Mouse (Mus musculus) neural tube, embryonic 11.5 days (tissue): ENCODE data around the gene Pnmal2. TPM values are rescaled to one million over a fixed set of nuclear protein-coding genes. Genes with fewer than 3 reads are reported as not detected.

Experiments
- ATAC-seq: fragments of 200-750 bp; cut with Nextera tagmentation; 2 replicates; pipeline ENCODE4 v1.8.0; 2017; ENCODE audit warnings: moderate number of reproducible peaks, mild to moderate bottlenecking, moderate TSS enrichment, moderate library complexity; ENCODE audit not compliant: insufficient read depth, low FRiP score, low TSS enrichment
- DNase-seq: peaks from one replicate; pipeline ENCODE4 v3.0.0-alpha.2; 2015; ENCODE audit warnings: low spot score
- H3K27ac ChIP-seq: fragments of 300-500 bp; sonication (generic); 2 replicates; pipeline ENCODE4 v1.5.1; 2014; ENCODE audit warnings: low read depth, mild to moderate bottlenecking, low read length
- H3K27me3 ChIP-seq: fragments of 300-500 bp; sonication (generic); 2 replicates; pipeline ENCODE4 v1.6.1; 2014; ENCODE audit warnings: mild to moderate bottlenecking, low read length, mixed read lengths; ENCODE audit not compliant: control insufficient read depth, insufficient read depth
- H3K36me3 ChIP-seq: fragments of 300-500 bp; sonication (generic); 2 replicates; pipeline ENCODE4 v1.6.1; 2014; ENCODE audit warnings: mild to moderate bottlenecking, low read length, moderate library complexity, mixed read lengths; ENCODE audit not compliant: control insufficient read depth, insufficient read depth
- H3K4me1 ChIP-seq: fragments of 300-500 bp; sonication (generic); 2 replicates; pipeline ENCODE4 v1.6.1; 2014; ENCODE audit warnings: low read length, mixed read lengths; ENCODE audit not compliant: control insufficient read depth, insufficient read depth
- H3K4me2 ChIP-seq: fragments of 300-500 bp; sonication (generic); 2 replicates; pipeline ENCODE4 v1.6.1; 2014; ENCODE audit warnings: low read depth, mild to moderate bottlenecking, moderate library complexity
- H3K4me3 ChIP-seq: fragments of 300-500 bp; sonication (generic); 2 replicates; pipeline ENCODE4 v1.5.1; 2014; ENCODE audit warnings: low read depth, low read length
- H3K9ac ChIP-seq: fragments of 300-500 bp; sonication (generic); 2 replicates; pipeline ENCODE4 v1.6.1; 2014; ENCODE audit warnings: mild to moderate bottlenecking, low read length
- H3K9me3 ChIP-seq: fragments of 300-500 bp; sonication (generic); 2 replicates; pipeline ENCODE4 v1.6.1; 2016; ENCODE audit warnings: low read length; ENCODE audit not compliant: control insufficient read depth
- WGBS: fragments of 180-500 bp; shearing (Covaris S2); extraction: QIAGEN DNeasy Blood & Tissue Kit; methylation state at CpG from one replicate; pipeline ENCODE4 v1.1.7; 2014; 5-methylcytosine and 5-hydroxymethylcytosine counted together
- polyA plus RNA-seq: library from polyadenylated mRNA; unstranded; fragments of >200 nt; fragmentation: Nextera tagmentation; extraction: Ambion mirVana; gene quantifications from 2 replicates; pipeline ENCODE4 v1.2.1, GENCODE M21; 2014

The Pnmal2 gene
- polyA plus RNA-seq, 1 experiment from 2014 or later, result 9.4 TPM

- ATAC-seq, result no peak
- WGBS, result 90% methylated on average over 4 of the region's 4 CpGs
These were observed 11.2 kb downstream of the Pnmal2 start for GRCm38 (mm10) chr7:16955712-16956111.

DNA sequence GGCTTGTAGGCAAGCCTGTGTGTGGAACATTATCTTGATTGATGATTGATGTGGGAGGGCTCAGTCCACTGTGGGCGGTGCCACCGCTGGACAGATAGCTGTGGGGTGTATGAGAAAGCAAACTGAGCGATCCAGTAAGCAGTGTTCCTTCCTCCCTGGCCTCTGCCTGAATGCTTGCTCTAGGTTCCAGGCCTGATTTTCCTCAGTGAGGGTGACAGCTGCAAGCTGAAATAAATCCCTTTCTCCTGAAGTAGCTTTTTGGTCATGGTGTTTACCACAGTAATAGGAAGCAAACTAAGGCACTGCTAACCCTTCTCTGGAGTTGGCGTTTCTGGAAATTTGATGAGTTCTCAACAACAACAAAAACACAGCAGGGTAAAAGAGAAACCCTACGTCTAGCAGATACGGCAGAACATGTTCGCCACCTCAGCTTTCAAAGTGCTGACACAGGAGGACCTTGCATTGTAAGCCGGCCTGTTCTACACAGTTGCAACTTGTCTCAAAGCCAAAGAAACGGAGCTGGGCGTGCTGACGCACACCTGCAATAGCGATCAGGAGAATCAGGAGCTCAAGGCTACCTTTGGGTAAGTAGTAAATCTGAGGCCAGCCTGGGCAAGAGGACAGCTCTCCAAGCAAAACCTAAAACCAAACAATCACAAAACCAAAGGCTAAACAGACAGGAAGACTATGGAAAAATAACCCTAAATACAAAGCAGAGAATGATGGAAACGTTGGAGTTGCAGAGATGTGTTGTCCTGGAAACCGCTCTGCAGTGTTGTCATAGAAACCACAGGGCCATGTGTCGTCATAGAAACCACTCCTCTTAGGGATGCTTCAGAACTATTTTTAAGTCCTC is 12.2 kb downstream of the Pnmal2 start:
- Histone ChIP-seq H3K4me1 (0 out of 2 replicates have a peak, but pooled peaks cover 4% of the 10 kb centered on the region), H3K9me3 (no peaks in the 10 kb centered on the region), H3K27ac (peak overlapping the region; percentile 24; the same call in 1 of the 2 replicates), H3K36me3 (no peaks in the 10 kb centered on the region), H3K9ac (no peak overlapping the region), H3K27me3 (no peaks in the 10 kb centered on the region), H3K4me3 (no peak overlapping the region), H3K4me2 (no peak overlapping the region)
- WGBS, result 54% methylated on average over 15 of the region's 15 CpGs
- DNase-seq (peak; percentile 55), ATAC-seq (no peak)

More at GRCm38 (mm10) chr7:16955712-16956111, 11.2 kb downstream of the Pnmal2 start:
- Histone ChIP-seq H3K4me2 (no peak overlapping the region), H3K4me1 (0 out of 2 replicates have a peak, but pooled peaks cover 4% of the 10 kb centered on the region), H3K27ac (no peak overlapping the region), H3K27me3 (no peaks in the 10 kb centered on the region), H3K36me3 (no peaks in the 10 kb centered on the region), H3K4me3 (no peak overlapping the region), H3K9ac (no peak overlapping the region), H3K9me3 (no peaks in the 10 kb centered on the region)
- no peak for DNase-seq

GRCm38 (mm10) chr7:16959539-16960187 is 15.2 kb downstream of the Pnmal2 start, which contains the start of gene Pnmal1:
Gene Pnmal1, plus strand, starts transcription at chr7:16959679.
- peak within 1 kb of the TSS; percentile 89 for H3K27ac ChIP-seq
- 18% methylated on average over 17 of the region's 17 CpGs for WGBS
- DNase-seq, result peak; percentile 94
- no peaks in the 10 kb centered on the region for H3K36me3 ChIP-seq
- no peaks in the 10 kb centered on the region for H3K27me3 ChIP-seq
- H3K4me2 ChIP-seq, result peak within 1 kb of the TSS; percentile 53
- ATAC-seq, result peak; percentile 96
- H3K4me1 ChIP-seq, result 0 out of 2 replicates have a peak, but pooled peaks cover 4% of the 10 kb centered on the region
- no peaks in the 10 kb centered on the region for H3K9me3 ChIP-seq
- H3K9ac ChIP-seq, result peak within 1 kb of the TSS; percentile 31; the same call in 1 of the 2 replicates
- peak within 1 kb of the TSS; percentile 22; the same call in 1 of the 2 replicates for H3K4me3 ChIP-seq

- H3K9ac ChIP-seq, result no peak overlapping the region
- H3K27ac ChIP-seq, result no peak overlapping the region
- 0 out of 2 replicates have a peak, but pooled peaks cover 4% of the 10 kb centered on the region for H3K4me1 ChIP-seq
- WGBS, result 75% methylated on average over 5 of the region's 5 CpGs
- H3K27me3 ChIP-seq, result no peaks in the 10 kb centered on the region
- DNase-seq, result no peak
- ATAC-seq, result no peak
- no peak overlapping the region for H3K4me2 ChIP-seq
- H3K4me3 ChIP-seq, result no peak overlapping the region
- H3K9me3 ChIP-seq, result no peaks in the 10 kb centered on the region
- H3K36me3 ChIP-seq, result no peaks in the 10 kb centered on the region
These were observed 17.2 kb downstream of the Pnmal2 start for GRCm38 (mm10) chr7:16961678-16962077.

- Histone ChIP-seq H3K4me2 (no peak overlapping the region), H3K9ac (no peak overlapping the region), H3K27ac (no peak overlapping the region), H3K4me3 (no peak overlapping the region), H3K9me3 (no peaks in the 10 kb centered on the region), H3K36me3 (no peaks in the 10 kb centered on the region; the same call in 1 of the 2 replicates), H3K27me3 (no peaks in the 10 kb centered on the region), H3K4me1 (no peaks in the 10 kb centered on the region)
- WGBS, result 87% methylated on average over 6 of the region's 6 CpGs
- DNase-seq (no peak), ATAC-seq (no peak)
These were observed 23.9 kb downstream of the Pnmal2 start for GRCm38 (mm10) chr7:16968414-16968813.

- Histone ChIP-seq H3K4me1 (no peaks in the 10 kb centered on the region), H3K4me2 (no peak overlapping the region), H3K27me3 (no peaks in the 10 kb centered on the region), H3K27ac (no peak overlapping the region), H3K9ac (no peak overlapping the region), H3K36me3 (no peaks in the 10 kb centered on the region; the same call in 1 of the 2 replicates), H3K9me3 (no peaks in the 10 kb centered on the region), H3K4me3 (no peak overlapping the region)
- DNase-seq (no peak), ATAC-seq (no peak)
- 84% methylated on average over 3 of the region's 3 CpGs for WGBS
These were observed 26.7 kb downstream of the Pnmal2 start for GRCm38 (mm10) chr7:16971160-16971559.

DNA sequence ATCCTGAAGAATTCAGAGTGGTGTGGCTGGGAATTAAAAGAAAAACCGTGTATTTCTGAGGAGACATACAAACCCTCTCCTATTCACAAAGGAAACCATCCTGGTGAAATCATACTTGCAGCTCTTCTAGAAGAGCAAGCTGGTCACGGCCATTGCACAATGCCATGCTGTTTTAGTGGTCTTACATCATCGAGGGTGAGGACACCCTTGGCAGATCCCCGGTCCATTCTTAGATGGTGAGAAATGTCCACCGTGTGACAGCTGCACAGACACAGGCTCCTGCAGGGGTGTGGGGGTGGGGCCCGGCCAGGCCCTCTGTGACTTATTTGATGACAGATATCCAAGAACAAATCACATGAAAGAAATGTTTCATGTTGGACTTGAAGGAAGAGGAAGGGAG is 29.5 kb downstream of the Pnmal2 start:
- 45% methylated on average over 6 of the region's 6 CpGs for WGBS
- ATAC-seq, result peak; percentile 45; the same call in 1 of the 2 replicates
- Histone ChIP-seq H3K9me3 (no peaks in the 10 kb centered on the region), H3K9ac (no peak overlapping the region), H3K4me1 (no peaks in the 10 kb centered on the region), H3K27me3 (no peaks in the 10 kb centered on the region), H3K4me3 (no peak overlapping the region), H3K27ac (no peak overlapping the region), H3K36me3 (no peaks in the 10 kb centered on the region; the same call in 1 of the 2 replicates), H3K4me2 (no peak overlapping the region)
- peak; percentile 40 for DNase-seq

- Histone ChIP-seq H3K27me3 (no peaks in the 10 kb centered on the region), H3K9ac (no peak overlapping the region), H3K9me3 (no peaks in the 10 kb centered on the region), H3K36me3 (no peaks in the 10 kb centered on the region), H3K27ac (no peak overlapping the region), H3K4me1 (peaks cover 5% of the 10 kb centered on the region; the same call in 1 of the 2 replicates), H3K4me2 (no peak overlapping the region), H3K4me3 (no peak overlapping the region)
- ATAC-seq (no peak), DNase-seq (no peak)
- 71% methylated on average over 8 of the region's 8 CpGs for WGBS
These were observed 31.8 kb downstream of the Pnmal2 start for GRCm38 (mm10) chr7:16976298-16976697.
